Mouse (Mus musculus) spleen, adult 2 months (tissue): ENCODE measurements around the gene Hivep3.

Experiments used
- CTCF ChIP-seq: fragments of 200-500 bp; IDR thresholded peaks from 2 replicates; pipeline ENCODE4 v1.5.1; 2011; ENCODE audit warnings: mild to moderate bottlenecking, inconsistent platforms; ENCODE audit not compliant: insufficient read depth, insufficient read length, insufficient replicate concordance; ENCODE audit errors: extremely low read depth
- POLR2A ChIP-seq: fragments of 200-500 bp; IDR thresholded peaks from 2 replicates; pipeline ENCODE4 v1.6.1; 2011; ENCODE audit warnings: low read depth, low read length, inconsistent platforms

GRCm38 (mm10) chr4:119981047-119981720 is 247.6 kb downstream of the Hivep3 start:
- TF ChIP-seq POLR2A (no peak), CTCF (no peak)
